Mouse (Mus musculus) limb, embryonic 12.5 days (tissue): ENCODE measurements around the gene Fbxw26. TPM values are rescaled to one million over a fixed set of nuclear protein-coding genes. Genes with fewer than 3 reads are reported as not detected.
"Not testable (repeated sequence)": the region's sequence is repeated elsewhere in the genome, so short reads cannot be mapped to it uniquely, and the experiment has no call there.

Source experiments
- ATAC-seq: fragments of 200-750 bp; cut with Nextera tagmentation; 2 replicates; pipeline ENCODE4 v1.8.0; 2017; ENCODE audit warnings: low read depth, moderate TSS enrichment; ENCODE audit not compliant: insufficient number of reproducible peaks, insufficient read depth, low FRiP score, low TSS enrichment
- H3K27ac ChIP-seq: fragments of 300-500 bp; sonication (generic); 2 replicates; pipeline ENCODE4 v1.5.1; 2016; ENCODE audit warnings: mild to moderate bottlenecking, moderate library complexity
- H3K27me3 ChIP-seq: fragments of 300-500 bp; sonication (generic); 2 replicates; pipeline ENCODE4 v1.6.1; 2016; ENCODE audit warnings: mild to moderate bottlenecking, moderate library complexity
- H3K36me3 ChIP-seq: fragments of 300-500 bp; sonication (generic); 2 replicates; pipeline ENCODE4 v1.6.1; 2016; ENCODE audit warnings: mild to moderate bottlenecking, moderate library complexity
- H3K4me1 ChIP-seq: fragments of 300-500 bp; sonication (generic); replicated peaks from 2 replicates; pipeline ENCODE4 v1.6.1; 2016
- H3K4me2 ChIP-seq: fragments of 300-500 bp; sonication (generic); 2 replicates; pipeline ENCODE4 v1.6.1; 2016; ENCODE audit warnings: mild to moderate bottlenecking, moderate library complexity
- H3K4me3 ChIP-seq: fragments of 300-500 bp; sonication (generic); replicated peaks from 2 replicates; pipeline ENCODE4 v1.5.1; 2016; ENCODE audit warnings: mild to moderate bottlenecking
- H3K9ac ChIP-seq: fragments of 300-500 bp; sonication (generic); replicated peaks from 2 replicates; pipeline ENCODE4 v1.6.1; 2016; ENCODE audit warnings: mild to moderate bottlenecking, moderate library complexity
- H3K9me3 ChIP-seq: fragments of 300-500 bp; sonication (generic); 2 replicates; pipeline ENCODE4 v1.6.1; 2016; ENCODE audit warnings: mild to moderate bottlenecking, moderate library complexity
- WGBS: fragments of 180-500 bp; shearing (Covaris S2); methylation state at CpG from one replicate; pipeline ENCODE4 v1.1.7; 2016; 5-methylcytosine and 5-hydroxymethylcytosine counted together
- polyA plus RNA-seq: library from polyadenylated mRNA; unstranded; fragments of >200 nt; fragmentation: Nextera tagmentation; extraction: Ambion mirVana; gene quantifications from 2 replicates; pipeline ENCODE4 v1.2.1, GENCODE M21; 2016

Gene Fbxw26
- not detected in 2 replicates for polyA plus RNA-seq

GRCm38 (mm10) chr9:109745989-109746388 lies at the start of gene Fbxw26:
TSS of gene Fbxw26 (minus strand) at chr9:109746089.
- H3K27ac ChIP-seq, H3K4me1 ChIP-seq, ATAC-seq, H3K9ac ChIP-seq, H3K36me3 ChIP-seq, H3K27me3 ChIP-seq, H3K4me2 ChIP-seq, H3K4me3 ChIP-seq, H3K9me3 ChIP-seq: not testable (repeated sequence)
- 88% methylated on average over 3 of the region's 3 CpGs for WGBS

- Histone ChIP-seq H3K4me3 (no peak overlapping the region), H3K9me3 (no peaks in the 10 kb centered on the region), H3K4me1 (no peaks in the 10 kb centered on the region), H3K27ac (no peak overlapping the region), H3K4me2 (no peak overlapping the region), H3K27me3 (no peaks in the 10 kb centered on the region), H3K9ac (no peak overlapping the region), H3K36me3 (no peaks in the 10 kb centered on the region)
- ATAC-seq, result no peak
- whole genome bisulfite sequencing, result 52% methylated on average over 2 of the region's 2 CpGs
These were observed 49.3 kb upstream of the Fbxw26 start for GRCm38 (mm10) chr9:109795221-109795620.

- not testable (repeated sequence) for H3K4me1 ChIP-seq, ATAC-seq, H3K4me2 ChIP-seq, H3K4me3 ChIP-seq, H3K27ac ChIP-seq, H3K36me3 ChIP-seq, H3K9me3 ChIP-seq, H3K9ac ChIP-seq, H3K27me3 ChIP-seq
- WGBS, result 75% methylated on average over 4 of the region's 4 CpGs
These were observed 44.7 kb upstream of the Fbxw26 start, which contains the start of gene Fbxw27 for GRCm38 (mm10) chr9:109790570-109790969. TSS of gene Fbxw27 (minus strand) at chr9:109790670.

GRCm38 (mm10) chr9:109766841-109767240 lies 21.0 kb upstream of the Fbxw26 start:
- H3K27ac ChIP-seq, H3K4me3 ChIP-seq, ATAC-seq, H3K4me2 ChIP-seq, H3K27me3 ChIP-seq, H3K9ac ChIP-seq, H3K4me1 ChIP-seq, H3K36me3 ChIP-seq: not testable (repeated sequence)
- H3K9me3 ChIP-seq, result peaks cover 11% of the 10 kb centered on the region; the same call in 1 of the 2 replicates
- WGBS, result 56% methylated on average over 1 of the region's 1 CpGs

GRCm38 (mm10) chr9:109702600-109702999 lies 43.3 kb downstream of the Fbxw26 start, which contains the start of gene Fbxw18:
TSS of gene Fbxw18 (minus strand) at chr9:109702700.
- not testable (repeated sequence) for H3K9me3 ChIP-seq, H3K36me3 ChIP-seq, H3K27me3 ChIP-seq, H3K9ac ChIP-seq, H3K4me3 ChIP-seq, H3K4me2 ChIP-seq, ATAC-seq, H3K4me1 ChIP-seq, H3K27ac ChIP-seq
- WGBS, result 72% methylated on average over 4 of the region's 4 CpGs

DNA sequence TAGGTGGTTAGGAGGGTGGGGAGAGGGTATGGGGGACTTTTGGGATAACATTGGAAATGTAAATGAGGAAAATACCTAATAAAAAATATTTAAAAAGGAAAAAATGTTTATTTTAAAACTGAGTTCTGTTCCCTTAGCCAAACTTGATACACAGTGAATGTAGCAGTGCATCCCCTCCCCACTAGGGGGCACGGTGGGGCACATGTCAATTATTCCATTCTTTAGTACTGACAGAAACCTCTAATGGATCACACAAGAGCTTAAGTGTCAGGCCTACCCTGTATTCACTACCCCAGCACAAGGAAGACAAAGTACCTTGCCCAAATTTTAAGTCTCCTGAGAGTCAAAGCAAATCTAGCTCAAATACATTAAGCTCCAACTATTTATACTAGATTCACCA lies 60.6 kb downstream of the Fbxw26 start:
- WGBS, result 4% methylated on average over 1 of the region's 1 CpGs
- Histone ChIP-seq H3K4me1 (no peaks in the 10 kb centered on the region), H3K4me3 (no peak overlapping the region), H3K27ac (no peak overlapping the region), H3K9ac (no peak overlapping the region), H3K27me3 (no peaks in the 10 kb centered on the region), H3K36me3 (no peaks in the 10 kb centered on the region), H3K9me3 (no peaks in the 10 kb centered on the region), H3K4me2 (no peak overlapping the region)
- no peak for ATAC-seq

Other genes with a start within 250 kb of the Fbxw26 start
- gene Fbxw15, start 177.8 kb downstream of the Fbxw26 start, polyA plus RNA-seq, result not detected in 2 replicates
- not detected in 2 replicates for gene Fbxw24, start 120.0 kb downstream of the Fbxw26 start, polyA plus RNA-seq
- gene Fbxw25, start 81.4 kb downstream of the Fbxw26 start, polyA plus RNA-seq, result not detected in 2 replicates
- not detected in 2 replicates for gene Fbxw18, start 43.4 kb downstream of the Fbxw26 start, polyA plus RNA-seq
- not detected in 2 replicates for gene Fbxw27, start 44.6 kb upstream of the Fbxw26 start, polyA plus RNA-seq
- not detected in 2 replicates for gene Spink8, start 66.2 kb upstream of the Fbxw26 start, polyA plus RNA-seq
- 77.0 and 80.5 TPM in 2 replicates for gene Nme6, start 86.7 kb upstream of the Fbxw26 start, polyA plus RNA-seq
- gene Camp, start 103.5 kb upstream of the Fbxw26 start, polyA plus RNA-seq, result 0.49 and 0.76 TPM in 2 replicates
- gene Cdc25a, start 129.5 kb upstream of the Fbxw26 start, polyA plus RNA-seq, result 49.5 and 55.5 TPM in 2 replicates
- gene Map4, start 185.4 kb upstream of the Fbxw26 start, polyA plus RNA-seq, result 45.1 and 50.2 TPM in 2 replicates